Mouse (Mus musculus) ovary, postnatal 10 days (tissue): ENCODE data around the gene Gars.
A peak's percentile ranks its signal among the peaks of the same experiment; 100 is the strongest.

Source experiments
- DNase-seq: peaks from one replicate; pipeline ENCODE4 v3.0.0; 2022; ENCODE audit warnings: low spot score

The Gars gene

GRCm38 (mm10) chr6:55037799-55038670 is at the start of gene Gars:
Gars (plus strand) TSS chr6:55038007.
- peak; percentile 70 for DNase-seq

GRCm38 (mm10) chr6:54988141-54988540 is 49.7 kb upstream of the Gars start:
- DNase-seq = no peak

DNA sequence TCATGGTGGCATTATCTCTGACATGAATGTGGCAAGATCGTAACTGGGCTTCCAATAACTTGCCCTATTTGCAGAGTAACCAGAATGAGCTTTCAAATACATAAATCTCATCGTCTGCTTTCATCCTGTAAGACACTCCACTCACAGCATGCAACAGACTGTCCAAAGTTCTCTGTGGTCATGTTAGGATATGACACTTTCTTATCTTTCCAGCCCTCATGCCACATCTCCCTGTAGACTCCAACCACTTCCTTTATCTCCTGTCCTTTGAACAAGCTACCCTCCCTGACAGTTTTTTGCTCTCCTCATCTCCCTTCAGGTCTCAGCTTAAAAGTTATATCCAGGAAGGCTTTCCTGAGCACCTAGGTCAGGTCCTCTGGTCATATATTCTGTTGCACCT is 46.6 kb upstream of the Gars start:
- DNase-seq = no peak

DNA sequence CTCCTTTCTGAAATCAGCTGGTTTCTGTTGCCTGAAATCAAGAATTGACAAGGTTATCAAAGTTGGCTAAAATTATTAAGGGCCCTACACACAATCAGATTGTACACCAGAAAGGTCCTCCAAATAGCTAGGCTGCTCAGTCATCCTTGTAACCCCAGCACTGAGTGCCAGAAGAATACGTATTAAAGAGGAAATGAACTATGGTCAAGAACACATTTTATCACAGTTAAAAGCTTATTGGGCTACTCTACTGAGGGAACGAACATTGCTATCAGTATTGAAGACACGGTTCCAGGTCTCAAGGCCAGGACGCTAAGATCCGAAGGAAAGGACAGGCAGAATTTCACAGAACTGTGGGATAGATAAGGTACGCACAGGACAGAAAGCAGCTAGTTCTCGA is 45.7 kb upstream of the Gars start:
- no peak for DNase-seq

- DNase-seq = peak; percentile 72
Measured at GRCm38 (mm10) chr6:54992734-54993260, 45.0 kb upstream of the Gars start, which contains the start of gene Ggct. Ggct (minus strand) TSS chr6:54992950.

GRCm38 (mm10) chr6:54996361-54996760 is 41.4 kb upstream of the Gars start:
- no peak for DNase-seq

GRCm38 (mm10) chr6:54997726-54998125 is 40.1 kb upstream of the Gars start:
- DNase-seq = no peak

GRCm38 (mm10) chr6:55001320-55001719 is 36.5 kb upstream of the Gars start:
- no peak for DNase-seq

- no peak for DNase-seq
Measured at GRCm38 (mm10) chr6:55002438-55002837, 35.4 kb upstream of the Gars start.

DNA sequence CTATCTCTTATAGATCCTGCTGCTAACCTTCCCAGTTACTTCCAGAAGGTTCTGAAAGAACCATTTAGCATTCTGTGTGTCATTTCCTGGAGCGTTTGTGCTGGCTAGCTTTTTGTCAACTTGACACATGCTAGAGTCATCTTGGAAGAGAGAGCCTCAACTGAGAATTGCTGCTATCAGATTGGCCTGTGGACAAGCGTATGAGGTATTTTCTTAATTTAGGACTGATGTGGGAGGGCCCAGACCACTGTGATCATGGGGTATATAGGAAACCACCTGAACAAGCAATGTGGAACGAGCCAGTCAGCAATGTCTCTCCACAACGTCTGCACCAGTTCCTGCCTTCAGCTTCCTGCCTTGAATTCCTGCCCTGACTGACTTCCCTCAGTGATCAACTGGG is 34.2 kb upstream of the Gars start:
- DNase-seq = no peak

DNA sequence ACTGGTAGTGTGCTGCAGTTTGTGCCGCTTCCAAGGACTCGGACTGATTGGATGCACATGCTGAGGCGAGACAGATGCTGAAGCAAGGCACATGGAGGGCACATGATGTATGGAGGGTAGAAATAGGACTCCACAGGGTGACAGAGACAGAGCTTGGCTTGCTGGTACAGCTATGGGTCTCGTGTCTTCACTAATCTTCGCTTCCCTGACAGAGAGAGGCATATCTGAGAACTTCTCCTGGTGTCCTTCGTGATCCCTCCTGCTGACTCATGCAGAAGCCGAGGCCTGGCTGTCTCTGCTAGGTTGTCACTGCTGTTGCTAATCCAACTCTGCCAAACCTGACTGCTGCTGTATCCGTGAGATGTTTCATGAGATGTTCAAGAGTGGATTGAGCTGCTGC is 29.4 kb upstream of the Gars start:
- DNase-seq = no peak

DNA sequence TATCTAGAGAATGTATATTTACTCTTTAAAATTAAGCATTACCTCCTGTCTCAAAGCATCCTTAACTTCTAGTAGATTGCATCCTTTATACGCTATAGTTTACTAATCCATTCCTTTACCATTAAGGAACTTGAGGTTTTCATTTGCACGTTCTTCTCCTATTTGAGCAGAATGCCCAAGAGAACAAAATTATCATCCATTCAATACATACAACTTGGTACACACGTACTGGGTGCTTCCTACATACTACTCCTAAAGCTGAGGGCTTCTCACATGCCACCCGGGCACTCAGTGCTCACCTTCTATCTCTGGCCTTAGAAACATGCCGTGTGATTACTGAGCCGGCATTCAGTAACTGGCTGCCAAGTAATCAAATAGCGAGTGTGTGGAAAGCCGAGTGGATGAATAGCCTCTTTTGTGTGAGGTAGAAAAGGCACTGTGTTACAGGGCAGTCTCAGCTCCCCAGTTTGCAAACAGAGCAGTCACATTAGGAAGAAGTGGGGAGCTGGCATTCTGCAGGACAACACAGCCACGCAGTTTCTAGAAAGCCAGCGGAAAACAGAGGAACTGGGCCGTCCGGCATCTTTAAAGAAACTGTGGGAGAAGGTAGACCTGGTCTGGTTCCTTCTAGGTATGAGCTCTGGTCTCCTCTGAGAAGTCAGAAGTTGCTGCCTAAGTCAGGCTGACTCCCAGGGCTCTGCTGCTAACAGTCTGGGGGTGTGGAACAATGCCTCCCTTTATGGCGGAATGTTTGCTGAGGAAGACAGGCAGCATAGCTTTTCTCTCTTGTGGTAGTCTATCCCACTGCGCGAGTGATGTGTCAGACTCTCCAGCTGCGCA is 28.2 kb upstream of the Gars start:
- no peak for DNase-seq

GRCm38 (mm10) chr6:55010330-55011091 is 27.3 kb upstream of the Gars start:
- DNase-seq = no peak

GRCm38 (mm10) chr6:55012516-55012915 is 25.3 kb upstream of the Gars start:
- no peak for DNase-seq

DNA sequence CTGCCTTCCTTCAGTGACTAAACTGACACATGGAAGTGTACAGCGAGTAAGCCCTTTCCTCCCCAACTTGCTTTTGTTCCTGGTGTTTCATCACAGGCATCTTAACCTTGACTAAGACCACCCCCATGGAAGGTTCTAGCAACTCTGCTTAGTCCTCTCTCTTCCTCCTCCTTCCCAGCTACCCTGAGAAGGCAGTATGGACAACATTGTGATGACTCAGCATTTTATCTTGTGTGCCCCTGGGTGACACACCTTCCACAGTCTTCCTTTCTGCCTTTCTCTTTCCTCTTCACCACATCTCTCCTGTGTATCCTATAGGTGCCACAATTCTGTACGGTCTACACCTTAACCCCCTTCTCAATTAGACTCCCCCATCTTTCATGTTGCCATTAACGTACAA is 23.6 kb upstream of the Gars start:
- DNase-seq = no peak

DNA sequence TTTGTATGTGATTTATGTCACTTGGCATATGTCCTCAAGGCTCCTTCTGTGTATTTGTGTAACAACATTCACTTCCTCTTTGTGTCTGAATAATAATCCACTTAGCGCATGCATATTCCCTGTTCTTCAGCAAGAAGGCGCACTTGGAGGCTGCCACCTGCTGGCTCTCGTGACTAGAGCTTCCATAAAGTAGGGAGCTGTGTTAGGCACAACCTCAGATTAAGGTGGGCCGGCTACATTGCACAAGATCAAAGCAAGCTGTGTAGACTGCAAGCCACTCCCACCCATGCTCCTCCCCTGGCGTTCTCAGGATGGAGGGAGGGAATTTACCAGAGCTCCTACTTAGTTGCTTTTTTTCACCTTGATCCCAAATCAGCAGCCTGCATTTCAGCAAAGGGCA is 21.6 kb upstream of the Gars start:
- no peak for DNase-seq

- DNase-seq = no peak
Measured at GRCm38 (mm10) chr6:55016710-55017583, 20.9 kb upstream of the Gars start.

DNA sequence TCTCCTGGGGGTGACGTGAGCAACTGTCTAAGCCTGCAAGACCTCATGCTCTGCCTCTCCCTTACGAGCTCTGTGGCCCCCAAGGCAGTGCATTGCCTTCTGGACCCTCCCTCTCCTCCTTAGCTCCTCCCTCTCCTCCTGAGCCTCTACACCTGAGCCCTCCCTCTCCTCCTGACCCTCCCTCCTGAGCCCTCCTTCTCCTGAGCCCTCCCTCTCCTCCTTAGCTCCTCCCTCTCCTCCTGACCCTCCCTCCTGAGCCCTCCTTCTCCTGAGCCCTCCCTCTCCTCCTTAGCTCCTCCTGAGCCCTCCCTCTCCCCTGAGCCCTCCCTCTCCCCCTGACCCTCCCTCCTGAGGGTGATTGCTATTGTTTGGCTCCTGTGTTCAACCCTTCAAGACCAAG is 19.4 kb upstream of the Gars start:
- no peak for DNase-seq

DNA sequence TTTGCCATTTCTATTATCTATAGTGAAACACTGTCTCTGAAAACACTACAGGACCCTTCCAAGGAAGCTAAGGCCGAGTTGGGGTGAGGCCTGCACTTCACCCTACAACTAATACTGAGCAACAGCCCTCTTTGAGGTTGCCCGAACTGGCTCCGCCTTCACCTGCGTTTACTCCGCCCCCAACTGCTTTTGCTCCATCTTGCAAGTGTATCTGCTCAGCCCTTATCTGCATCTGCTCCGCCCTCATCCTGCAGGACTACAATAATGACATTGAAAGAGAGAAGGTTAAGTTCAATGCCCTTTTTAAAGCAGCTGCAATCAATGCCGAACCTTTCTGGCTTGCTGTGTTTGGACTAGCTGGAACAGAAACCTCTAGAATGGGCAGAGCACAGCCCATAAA is 16.0 kb upstream of the Gars start:
- no peak for DNase-seq

DNA sequence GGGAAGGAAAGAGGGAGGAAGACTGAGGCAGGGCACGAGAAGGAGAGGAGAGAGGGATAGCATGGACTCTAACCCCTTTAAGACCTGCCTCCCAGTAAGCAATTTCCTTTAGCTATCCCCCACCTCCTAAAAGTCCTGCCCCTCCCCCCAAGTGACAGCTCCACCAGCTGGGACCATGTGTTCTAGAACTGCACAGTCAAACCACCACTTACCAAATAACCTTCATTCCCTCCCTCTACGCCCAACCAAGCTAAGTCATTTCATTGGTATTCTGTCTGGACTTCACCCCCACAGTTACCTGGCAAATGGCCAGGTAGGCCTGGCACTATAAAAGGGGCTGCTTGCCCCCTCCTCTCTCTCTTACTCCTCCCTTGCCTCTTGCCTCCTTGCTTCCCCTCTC is 10.2 kb upstream of the Gars start:
- DNase-seq = no peak

GRCm38 (mm10) chr6:55036731-55037130 is 1.1 kb upstream of the Gars start:
- no peak for DNase-seq
